Mouse (Mus musculus): Measurements from ENCODE around the gene Mitf. TPM values are rescaled to one million over a fixed set of nuclear protein-coding genes. Genes with fewer than 3 reads are reported as not detected.

Gene Mitf
- total and polyA plus RNA-seq, 3 experiments = 0.33 TPM; not detected in 2

- H3K36me3 ChIP-seq (replicated peaks) = no peaks in the 10 kb centered on the region
- no peak for TF ChIP-seq TAL1 (conservative IDR thresholded peaks at IDR 0.05; ENCODE audit: low read depth, low read length)
- TF ChIP-seq GATA1 (IDR thresholded peaks at IDR 0.05; ENCODE audit: borderline replicate concordance, low read length) = no peak
- ATAC-seq (ENCODE audit: extremely low read depth, insufficient number of reproducible peaks, low FRiP score, poor library complexity, severe bottlenecking) = no peak
- H3K4me1 ChIP-seq (ENCODE audit: insufficient read depth, low read depth, low read length) = no peaks in the 10 kb centered on the region
- H3K27me3 ChIP-seq (ENCODE audit: insufficient read depth, low read length) = no peaks in the 10 kb centered on the region
- no peak overlapping the region for H3K4me3 ChIP-seq (ENCODE audit: low read depth, low read length)
- no peak for DNase-seq (ENCODE audit: low spot score)
- peaks cover 25% of the 10 kb centered on the region for H3K9me3 ChIP-seq (replicated peaks)
Measured at GRCm38 (mm10) chr6:98005566-98005965, 198.7 kb downstream of the Mitf start.

- H3K4me1 ChIP-seq (ENCODE audit: insufficient read depth, low read depth, low read length) = no peaks in the 10 kb centered on the region
- TF ChIP-seq POLR2AphosphoS5 (IDR thresholded peaks at IDR 0.05; ENCODE audit: insufficient replicate concordance, low read depth, low read length) (no peak), GATA2 (IDR thresholded peaks at IDR 0.05; ENCODE audit: borderline replicate concordance, low read depth, low read length) (no peak), TAL1 (conservative IDR thresholded peaks at IDR 0.05; ENCODE audit: low read depth, low read length) (no peak), CTCF (IDR thresholded peaks at IDR 0.05; ENCODE audit: low read depth, low read length) (no peak), GATA1 (IDR thresholded peaks at IDR 0.05; ENCODE audit: borderline replicate concordance, low read length) (no peak)
- peaks cover 39% of the 10 kb centered on the region for H3K9me3 ChIP-seq (replicated peaks)
- ATAC-seq (ENCODE audit: extremely low read depth, insufficient number of reproducible peaks, low FRiP score, poor library complexity, severe bottlenecking) (no peak), DNase-seq (ENCODE audit: low spot score) (no peak)
- H3K27me3 ChIP-seq (ENCODE audit: insufficient read depth, low read length) = no peaks in the 10 kb centered on the region
- H3K4me3 ChIP-seq (ENCODE audit: low read depth, low read length) = no peak overlapping the region
- no peaks in the 10 kb centered on the region for H3K36me3 ChIP-seq (replicated peaks)
Measured at GRCm38 (mm10) chr6:98015066-98015465, 208.2 kb downstream of the Mitf start.

- H3K4me3 ChIP-seq (ENCODE audit: low read depth, low read length) = no peak overlapping the region
- DNase-seq (ENCODE audit: low spot score) (no peak), ATAC-seq (ENCODE audit: extremely low read depth, insufficient number of reproducible peaks, low FRiP score, poor library complexity, severe bottlenecking) (no peak)
- no peaks in the 10 kb centered on the region for H3K36me3 ChIP-seq (replicated peaks)
- H3K27me3 ChIP-seq (ENCODE audit: insufficient read depth, low read length) = no peaks in the 10 kb centered on the region
- TF ChIP-seq POLR2AphosphoS5 (IDR thresholded peaks at IDR 0.05; ENCODE audit: insufficient replicate concordance, low read depth, low read length) (no peak), CTCF (IDR thresholded peaks at IDR 0.05; ENCODE audit: low read depth, low read length) (no peak), TAL1 (conservative IDR thresholded peaks at IDR 0.05; ENCODE audit: low read depth, low read length) (no peak), GATA1 (IDR thresholded peaks at IDR 0.05; ENCODE audit: borderline replicate concordance, low read length) (no peak), GATA2 (IDR thresholded peaks at IDR 0.05; ENCODE audit: borderline replicate concordance, low read depth, low read length) (no peak)
- peaks cover 40% of the 10 kb centered on the region for H3K9me3 ChIP-seq (replicated peaks)
- H3K4me1 ChIP-seq (ENCODE audit: insufficient read depth, low read depth, low read length) = no peaks in the 10 kb centered on the region
Measured at GRCm38 (mm10) chr6:98015819-98016218, 209.0 kb downstream of the Mitf start.

- Histone ChIP-seq H3K9me3 (replicated peaks) (peaks cover 12% of the 10 kb centered on the region), H3K36me3 (replicated peaks) (no peaks in the 10 kb centered on the region), H3K27me3 (ENCODE audit: insufficient read depth, low read length) (no peaks in the 10 kb centered on the region), H3K4me1 (ENCODE audit: insufficient read depth, low read depth, low read length) (no peaks in the 10 kb centered on the region), H3K4me3 (ENCODE audit: low read depth, low read length) (no peak overlapping the region)
- DNase-seq (ENCODE audit: low spot score) (no peak), ATAC-seq (ENCODE audit: extremely low read depth, insufficient number of reproducible peaks, low FRiP score, poor library complexity, severe bottlenecking) (no peak)
- TF ChIP-seq GATA2 (IDR thresholded peaks at IDR 0.05; ENCODE audit: borderline replicate concordance, low read depth, low read length) = no peak
- no peak for TF ChIP-seq GATA1 (IDR thresholded peaks at IDR 0.05; ENCODE audit: borderline replicate concordance, low read length)
- TF ChIP-seq TAL1 (conservative IDR thresholded peaks at IDR 0.05; ENCODE audit: low read depth, low read length) = no peak
- TF ChIP-seq POLR2AphosphoS5 (IDR thresholded peaks at IDR 0.05; ENCODE audit: insufficient replicate concordance, low read depth, low read length) = no peak
Measured at GRCm38 (mm10) chr6:98023876-98024275, 217.0 kb downstream of the Mitf start.

- TF ChIP-seq CTCF (IDR thresholded peaks at IDR 0.05; ENCODE audit: low read depth, low read length) (no peak), GATA1 (IDR thresholded peaks at IDR 0.05; ENCODE audit: borderline replicate concordance, low read length) (no peak), TAL1 (conservative IDR thresholded peaks at IDR 0.05; ENCODE audit: low read depth, low read length) (no peak), POLR2AphosphoS5 (IDR thresholded peaks at IDR 0.05; ENCODE audit: insufficient replicate concordance, low read depth, low read length) (no peak), GATA2 (IDR thresholded peaks at IDR 0.05; ENCODE audit: borderline replicate concordance, low read depth, low read length) (no peak)
- Histone ChIP-seq H3K36me3 (replicated peaks) (no peaks in the 10 kb centered on the region), H3K9me3 (replicated peaks) (peaks cover 21% of the 10 kb centered on the region), H3K4me1 (ENCODE audit: insufficient read depth, low read depth, low read length) (no peaks in the 10 kb centered on the region), H3K4me3 (ENCODE audit: low read depth, low read length) (no peak overlapping the region), H3K27me3 (ENCODE audit: insufficient read depth, low read length) (no peaks in the 10 kb centered on the region)
- ATAC-seq (ENCODE audit: extremely low read depth, insufficient number of reproducible peaks, low FRiP score, poor library complexity, severe bottlenecking) = no peak
- DNase-seq (ENCODE audit: low spot score) = no peak
Measured at GRCm38 (mm10) chr6:98038513-98038912, 231.7 kb downstream of the Mitf start.

GRCm38 (mm10) chr6:98041795-98042194 is 234.9 kb downstream of the Mitf start:
- TF ChIP-seq TAL1 (conservative IDR thresholded peaks at IDR 0.05; ENCODE audit: low read depth, low read length) (no peak), GATA2 (IDR thresholded peaks at IDR 0.05; ENCODE audit: borderline replicate concordance, low read depth, low read length) (no peak), GATA1 (IDR thresholded peaks at IDR 0.05; ENCODE audit: borderline replicate concordance, low read length) (no peak), POLR2AphosphoS5 (IDR thresholded peaks at IDR 0.05; ENCODE audit: insufficient replicate concordance, low read depth, low read length) (no peak), CTCF (IDR thresholded peaks at IDR 0.05; ENCODE audit: low read depth, low read length) (no peak)
- Histone ChIP-seq H3K4me1 (ENCODE audit: insufficient read depth, low read depth, low read length) (no peaks in the 10 kb centered on the region), H3K36me3 (replicated peaks) (no peaks in the 10 kb centered on the region), H3K4me3 (ENCODE audit: low read depth, low read length) (no peak overlapping the region), H3K9me3 (replicated peaks) (peaks cover 27% of the 10 kb centered on the region), H3K27me3 (ENCODE audit: insufficient read depth, low read length) (no peaks in the 10 kb centered on the region)
- no peak for DNase-seq (ENCODE audit: low spot score)
- no peak for ATAC-seq (ENCODE audit: extremely low read depth, insufficient number of reproducible peaks, low FRiP score, poor library complexity, severe bottlenecking)
